Mouse (Mus musculus): ENCODE data around the gene Atp6v1fnb.

Gene Atp6v1fnb

GRCm38 (mm10) chr6:29467583-29468354, 3.5 kb upstream of the Atp6v1fnb start, which contains the start of gene Atp6v1f:
Atp6v1f (plus strand) TSS chr6:29467718.
- DNase-seq (ENCODE audit: low spot score in 2 of 2): peak; percentile 86 to 92

- no peak for DNase-seq (ENCODE audit: low spot score in 2 of 2)
These were observed 2.4 kb upstream of the Atp6v1fnb start for GRCm38 (mm10) chr6:29468851-29469250.

GRCm38 (mm10) chr6:29473941-29474691, 2.9 kb downstream of the Atp6v1fnb start:
- DNase-seq (ENCODE audit: low spot score in 2 of 2): peak; percentile 56 to 73

- no peak for DNase-seq (ENCODE audit: low spot score in 2 of 2)
These were observed 3.5 kb downstream of the Atp6v1fnb start for GRCm38 (mm10) chr6:29474736-29475135.

- no peak for DNase-seq (ENCODE audit: low spot score in 2 of 2)
These were observed 11.5 kb downstream of the Atp6v1fnb start for GRCm38 (mm10) chr6:29482691-29483090.

GRCm38 (mm10) chr6:29484716-29485559, 13.7 kb downstream of the Atp6v1fnb start:
- DNase-seq (ENCODE audit: low spot score in 2 of 2): peak; percentile 38 to 52

GRCm38 (mm10) chr6:29485951-29486350, 14.7 kb downstream of the Atp6v1fnb start:
- DNase-seq (ENCODE audit: low spot score in 2 of 2): no peak

- DNase-seq (ENCODE audit: low spot score in 2 of 2): peak in 1 of 2 experiments; percentile 38
These were observed 22.9 kb downstream of the Atp6v1fnb start for GRCm38 (mm10) chr6:29494101-29494500.

- DNase-seq (ENCODE audit: low spot score in 2 of 2): no peak
These were observed 25.0 kb downstream of the Atp6v1fnb start for GRCm38 (mm10) chr6:29496270-29496669.

GRCm38 (mm10) chr6:29497791-29498190, 26.6 kb downstream of the Atp6v1fnb start:
- DNase-seq (ENCODE audit: low spot score in 2 of 2): no peak

- no peak for DNase-seq (ENCODE audit: low spot score in 2 of 2)
These were observed 28.9 kb downstream of the Atp6v1fnb start for GRCm38 (mm10) chr6:29500177-29500576.

GRCm38 (mm10) chr6:29500810-29501209, 29.6 kb downstream of the Atp6v1fnb start:
- no peak for DNase-seq (ENCODE audit: low spot score in 2 of 2)

- no peak for DNase-seq (ENCODE audit: low spot score in 2 of 2)
These were observed 30.4 kb downstream of the Atp6v1fnb start for GRCm38 (mm10) chr6:29501599-29501998.

GRCm38 (mm10) chr6:29505493-29505892, 34.3 kb downstream of the Atp6v1fnb start:
- no peak for DNase-seq (ENCODE audit: low spot score in 2 of 2)

GRCm38 (mm10) chr6:29506834-29507233, 35.6 kb downstream of the Atp6v1fnb start:
- no peak for DNase-seq (ENCODE audit: low spot score in 2 of 2)

- no peak for DNase-seq (ENCODE audit: low spot score in 2 of 2)
These were observed 36.4 kb downstream of the Atp6v1fnb start, which contains the start of gene Kcp for GRCm38 (mm10) chr6:29507447-29508309. Kcp (minus strand) TSS chr6:29507952.

GRCm38 (mm10) chr6:29509086-29509485, 37.8 kb downstream of the Atp6v1fnb start:
- no peak for DNase-seq (ENCODE audit: low spot score in 2 of 2)

- peak in 1 of 2 experiments; percentile 30 for DNase-seq (ENCODE audit: low spot score in 2 of 2)
These were observed 42.0 kb downstream of the Atp6v1fnb start for GRCm38 (mm10) chr6:29513284-29513683.

GRCm38 (mm10) chr6:29517139-29517538, 45.9 kb downstream of the Atp6v1fnb start:
- peak; percentile 69 to 75 for DNase-seq (ENCODE audit: low spot score in 2 of 2)

GRCm38 (mm10) chr6:29522626-29523300, 51.5 kb downstream of the Atp6v1fnb start:
- no peak for DNase-seq (ENCODE audit: low spot score in 2 of 2)
